12 mouse cellular contexts compared by ENCODE assay signal in genomic region chr2:32990167-32990832, GRCm38 (mm10). TPM values are rescaled to one million over a fixed set of nuclear protein-coding genes. Genes with fewer than 3 reads are reported as not detected.
A peak's percentile ranks its signal among the peaks of the same experiment; 100 is the strongest.
DNase-seq lines count a peak whose midpoint lies in the region; ATAC-seq and TF ChIP-seq lines count a peak whose summit lies in the region.
"Had no signal": no experiment of that assay in that cellular context is flagged by ENCODE, and none has a peak within 500 bp of the region (broad histone marks: within the 10 kb centered on the region; RNA-seq: fewer than 3 reads in every experiment).

No protein-coding gene starts in this region.

- no peak overlapping the region for H3K27ac ChIP-seq in cerebellum, adult 2 months (ENCODE audit: insufficient read depth, low read length)
- H3K27ac ChIP-seq in liver, adult 2 months (replicated peaks; ENCODE audit: insufficient read depth, low read depth, low read length) = no peak overlapping the region
- H3K27ac ChIP-seq in liver, embryonic 12.5 days = no peak overlapping the region
- H3K27ac ChIP-seq in ES-E14 (ENCODE audit: insufficient read depth, low read depth, low read length, poor library complexity, severe bottlenecking) = no peak overlapping the region
- no peak overlapping the region for H3K27ac ChIP-seq in forebrain, embryonic 12.5 days
- H3K27ac ChIP-seq: heart, embryonic 13.5 days; kidney, embryonic 15.5 days; neural tube, embryonic 13.5 days had no signal

- no peak for DNase-seq in cerebellum, adult 2 months
- peak; percentile 6 for DNase-seq in liver, adult 2 months (ENCODE audit: extremely low read depth, low read depth, low spot score)
- no peak for DNase-seq in ES-E14 (ENCODE audit: low read depth, low spot score)
- DNase-seq in induced T-regulatory cell, adult 2 months (ENCODE audit: low read depth) = peak; percentile 69
- no peak for DNase-seq in kidney, postnatal 25 days
- DNase-seq: left cerebral cortex, postnatal 4 days had no signal

- no peak for ATAC-seq in cerebellum, adult (ENCODE audit: insufficient number of reproducible peaks, low FRiP score, low TSS enrichment)
- ATAC-seq in liver, embryonic 12.5 days = no peak
- no peak for ATAC-seq in forebrain, embryonic 12.5 days (ENCODE audit: low FRiP score)

- no peaks in the 10 kb centered on the region for H3K27me3 ChIP-seq in cerebellum, adult 2 months (ENCODE audit: control insufficient read depth, insufficient read depth, low read length)
- no peaks in the 10 kb centered on the region for H3K27me3 ChIP-seq in liver, adult 2 months (ENCODE audit: control insufficient read depth, insufficient read depth, low read length)
- H3K27me3 ChIP-seq in liver, embryonic 12.5 days (replicated peaks) = no peaks in the 10 kb centered on the region; the same call in 1 of the 2 replicates
- H3K27me3 ChIP-seq in forebrain, embryonic 12.5 days = no peaks in the 10 kb centered on the region
- H3K27me3 ChIP-seq: heart, embryonic 13.5 days; kidney, embryonic 15.5 days; neural tube, embryonic 13.5 days had no signal

- no peak overlapping the region for H3K9ac ChIP-seq in liver, adult 2 months (ENCODE audit: low read depth, low read length)
- no peak overlapping the region for H3K9ac ChIP-seq in liver, embryonic 12.5 days
- H3K9ac ChIP-seq in ES-E14 (ENCODE audit: insufficient read depth, low read depth, low read length, poor library complexity, severe bottlenecking) = no peak overlapping the region
- H3K9ac ChIP-seq in forebrain, embryonic 12.5 days = no peak overlapping the region
- H3K9ac ChIP-seq: heart, embryonic 13.5 days; kidney, embryonic 15.5 days; neural tube, embryonic 13.5 days had no signal

- H3K79me2 ChIP-seq in liver, adult 2 months (ENCODE audit: control insufficient read depth, insufficient read depth, low read length) = no peaks in the 10 kb centered on the region

- no peak for TF ChIP-seq POLR2A in cerebellum, adult 2 months (IDR thresholded peaks at IDR 0.05; ENCODE audit: borderline replicate concordance, insufficient read depth, low read length)
- TF ChIP-seq POLR2A in liver, adult 2 months (IDR thresholded peaks at IDR 0.05; ENCODE audit: extremely low read depth, insufficient read depth, low read length) = no peak

- no peaks in the 10 kb centered on the region for H3K36me3 ChIP-seq in liver, adult 2 months (ENCODE audit: control insufficient read depth, insufficient read depth, low read length)
- no peaks in the 10 kb centered on the region for H3K36me3 ChIP-seq in liver, embryonic 12.5 days
- no peaks in the 10 kb centered on the region for H3K36me3 ChIP-seq in ES-E14 (ENCODE audit: control insufficient read depth, insufficient read depth, low read length, poor library complexity, severe bottlenecking)
- H3K36me3 ChIP-seq in forebrain, embryonic 12.5 days (replicated peaks) = no peaks in the 10 kb centered on the region
- H3K36me3 ChIP-seq: kidney, embryonic 15.5 days had no signal

- TF ChIP-seq CTCF in cerebellum, adult 2 months (IDR thresholded peaks at IDR 0.05; ENCODE audit: borderline replicate concordance, insufficient read depth, low read depth, low read length) = peak; percentile 54; the same call in 1 of the 2 replicates
- TF ChIP-seq CTCF in liver, adult 2 months (IDR thresholded peaks at IDR 0.05; ENCODE audit: low read depth, low read length) = no peak

- H3K4me1 ChIP-seq in cerebellum, adult 2 months (ENCODE audit: control insufficient read depth, insufficient read depth, low read length) = 0 out of 2 replicates have a peak, but pooled peaks cover 2% of the 10 kb centered on the region
- no peaks in the 10 kb centered on the region for H3K4me1 ChIP-seq in liver, adult 2 months (ENCODE audit: control insufficient read depth, insufficient read depth, low read length)
- H3K4me1 ChIP-seq in liver, embryonic 12.5 days = no peaks in the 10 kb centered on the region
- peaks cover under 1 to 14% of the 10 kb centered on the region in 2 experiments; a peak in 3 of 4 replicates for H3K4me1 ChIP-seq in ES-E14 (ENCODE audit: control insufficient read depth in 2 of 2, insufficient read depth in 2 of 2, low read length in 2 of 2, poor library complexity in 1 of 2)
- no peaks in the 10 kb centered on the region for H3K4me1 ChIP-seq in forebrain, embryonic 12.5 days
- H3K4me1 ChIP-seq: heart, embryonic 13.5 days; neural tube, embryonic 13.5 days had no signal

- no peaks in the 10 kb centered on the region for H3K9me3 ChIP-seq in liver, embryonic 12.5 days (replicated peaks)
- no peaks in the 10 kb centered on the region for H3K9me3 ChIP-seq in ES-E14 (ENCODE audit: control insufficient read depth, insufficient read depth, low read depth, low read length)
- no peaks in the 10 kb centered on the region for H3K9me3 ChIP-seq in forebrain, embryonic 12.5 days
- H3K9me3 ChIP-seq: heart, embryonic 13.5 days; kidney, embryonic 15.5 days; neural tube, embryonic 13.5 days had no signal

- in situ Hi-C loops in ES-E14 (cut with MboI; ENCODE audit: low sequenced_read_pairs in 2 of 2, unreplicated experiment in 2 of 2) = no loop called here

- H3K4me2 ChIP-seq in liver, embryonic 12.5 days = no peak overlapping the region
- H3K4me2 ChIP-seq in forebrain, embryonic 12.5 days = no peak overlapping the region
- H3K4me2 ChIP-seq: heart, embryonic 13.5 days; kidney, embryonic 15.5 days; neural tube, embryonic 13.5 days had no signal

- 59% methylated on average over 13 of the region's 13 CpGs for WGBS in cerebellum, adult 2 months
- WGBS in liver, adult 2 months = 64% methylated on average over 13 of the region's 13 CpGs
- 51% methylated on average over 13 of the region's 13 CpGs for WGBS in liver, embryonic 12.5 days (ENCODE audit: insufficient replicate concordance)
- 62% methylated on average over 13 of the region's 13 CpGs for WGBS in forebrain, embryonic 12.5 days

- no peak overlapping the region for H3K4me3 ChIP-seq in cerebellum, adult 2 months (replicated peaks; ENCODE audit: insufficient read depth, low read depth, low read length)
- H3K4me3 ChIP-seq in liver, adult 2 months (ENCODE audit: insufficient read depth, low read depth, low read length) = no peak overlapping the region
- H3K4me3 ChIP-seq in liver, embryonic 12.5 days = no peak overlapping the region
- no peak overlapping the region for H3K4me3 ChIP-seq in ES-E14 (ENCODE audit: insufficient read depth in 1 of 2, low read depth in 1 of 2, low read length in 2 of 2, poor library complexity in 1 of 2, severe bottlenecking in 1 of 2)
- H3K4me3 ChIP-seq in forebrain, embryonic 12.5 days (replicated peaks) = no peak overlapping the region
- H3K4me3 ChIP-seq: heart, embryonic 13.5 days; kidney, embryonic 15.5 days; neural tube, embryonic 13.5 days had no signal

TF ChIP-seq in ES-E14, 5 proteins besides CTCF, POLR2A, EP300 and RAD21:
- TF ChIP-seq HCFC1 (IDR thresholded peaks at IDR 0.05; ENCODE audit: borderline replicate concordance, insufficient read depth, low read length) = no peak
- TF ChIP-seq MAFK (IDR thresholded peaks at IDR 0.05; ENCODE audit: insufficient read depth, low read depth, low read length) = no peak
- 0 out of 2 replicates have a peak, but pooled peaks have one; percentile 20 for TF ChIP-seq ZC3H11A (IDR thresholded peaks at IDR 0.05; ENCODE audit: borderline replicate concordance, low read depth, low read length)
- no peak for TF ChIP-seq ZNF384 (IDR thresholded peaks at IDR 0.05; ENCODE audit: low read depth, low read length)
- no peak for TF ChIP-seq CHD2 (IDR thresholded peaks at IDR 0.05; ENCODE audit: low read depth, low read length)

RNA-seq across cellular contexts. Expression of gene Slc2a8, which starts 8.4 kb away (rescaled TPM):
- 51.3 and 55.0 TPM in 2 replicates for polyA plus RNA-seq in cerebellum, adult 2 months (2012; rRNA removed)
- total RNA-seq in liver, adult 2 months (2014; rRNA removed) = 7.9 and 9.4 TPM in 2 replicates
- 59.4 and 66.1 TPM in 2 replicates for polyA plus RNA-seq in liver, adult 2 months (2012; rRNA removed)
- polyA plus RNA-seq in liver, embryonic 12.5 days (2016; fragmentation: Nextera tagmentation; extraction: Ambion mirVana) = 11.2 and 11.9 TPM in 2 replicates
- total RNA-seq in ES-E14 (2012; rRNA removed) = 25.7 and 77.9 TPM in 2 replicates
- 14.4 and 16.3 TPM in 2 replicates for polyA plus RNA-seq in forebrain, embryonic 12.5 days (2016; fragmentation: Nextera tagmentation; extraction: Ambion mirVana)

RNA-seq across cellular contexts. Expression of gene Lrsam1, which starts 28.9 kb away (rescaled TPM):
- polyA plus RNA-seq in cerebellum, adult 2 months (2012; rRNA removed) = 32.8 and 36.7 TPM in 2 replicates
- 6.0 and 9.7 TPM in 2 replicates for total RNA-seq in liver, adult 2 months (2014; rRNA removed)
- 8.8 and 9.7 TPM in 2 replicates for polyA plus RNA-seq in liver, adult 2 months (2012; rRNA removed)
- 3.5 and 4.4 TPM in 2 replicates for polyA plus RNA-seq in liver, embryonic 12.5 days (2016; fragmentation: Nextera tagmentation; extraction: Ambion mirVana)
- 16.7 and 27.7 TPM in 2 replicates for total RNA-seq in ES-E14 (2012; rRNA removed)
- 16.6 and 18.2 TPM in 2 replicates for polyA plus RNA-seq in forebrain, embryonic 12.5 days (2016; fragmentation: Nextera tagmentation; extraction: Ambion mirVana)

RNA-seq across cellular contexts. Expression of gene Rpl12, which starts 28.9 kb away (rescaled TPM):
- polyA plus RNA-seq in cerebellum, adult 2 months (2012; rRNA removed) = 257 and 289 TPM in 2 replicates
- 473 and 515 TPM in 2 replicates for total RNA-seq in liver, adult 2 months (2014; rRNA removed)
- polyA plus RNA-seq in liver, adult 2 months (2012; rRNA removed) = 134 and 158 TPM in 2 replicates
- polyA plus RNA-seq in liver, embryonic 12.5 days (2016; fragmentation: Nextera tagmentation; extraction: Ambion mirVana) = 171 and 174 TPM in 2 replicates
- total RNA-seq in ES-E14 (2012; rRNA removed) = 2,117 and 2,535 TPM in 2 replicates
- 115 and 128 TPM in 2 replicates for polyA plus RNA-seq in forebrain, embryonic 12.5 days (2016; fragmentation: Nextera tagmentation; extraction: Ambion mirVana)

Comparison
In these comparisons a context has a peak if more than half of its experiments do, and no peak if none do; other contexts are left out.
1. DNase-seq: peak in liver, adult 2 months (single experiment) and induced T-regulatory cell, adult 2 months (single experiment); none in cerebellum, adult 2 months (0 of 2), ES-E14 (single experiment) and kidney, postnatal 25 days (0 of 2).